Mouse (Mus musculus) stomach, embryonic 14.5 days (tissue): ENCODE results near the gene Rufy3. TPM values are rescaled to one million over a fixed set of nuclear protein-coding genes. Genes with fewer than 3 reads are reported as not detected.
A peak's percentile ranks its signal among the peaks of the same experiment; 100 is the strongest.

Experiments
- ATAC-seq: fragments of 200-750 bp; cut with Nextera tagmentation; 2 replicates; pipeline ENCODE4 v1.8.0; 2017; ENCODE audit warnings: low read depth, moderate TSS enrichment; ENCODE audit not compliant: insufficient number of reproducible peaks, insufficient read depth, low FRiP score
- H3K27ac ChIP-seq: fragments of 300-500 bp; sonication (generic); 2 replicates; pipeline ENCODE4 v1.5.1; 2014; ENCODE audit warnings: mild to moderate bottlenecking, low read length, moderate library complexity, mixed read lengths
- H3K27me3 ChIP-seq: fragments of 300-500 bp; sonication (generic); 2 replicates; pipeline ENCODE4 v1.6.1; 2014; ENCODE audit warnings: low read length, control low read depth, mixed read lengths; ENCODE audit not compliant: control insufficient read depth, insufficient read depth
- H3K36me3 ChIP-seq: fragments of 300-500 bp; sonication (generic); 2 replicates; pipeline ENCODE4 v1.6.1; 2014; ENCODE audit warnings: mild to moderate bottlenecking, control low read depth, low read length, moderate library complexity, mixed read lengths; ENCODE audit not compliant: control insufficient read depth, insufficient read depth
- H3K4me1 ChIP-seq: fragments of 300-500 bp; sonication (generic); 2 replicates; pipeline ENCODE4 v1.6.1; 2014; ENCODE audit warnings: low read length, control low read depth, mixed read lengths; ENCODE audit not compliant: control insufficient read depth, insufficient read depth
- H3K4me2 ChIP-seq: fragments of 300-500 bp; sonication (generic); replicated peaks from 2 replicates; pipeline ENCODE4 v1.6.1; 2014; ENCODE audit warnings: low read depth, low read length, control low read depth
- H3K4me3 ChIP-seq: fragments of 300-500 bp; sonication (generic); 2 replicates; pipeline ENCODE4 v1.5.1; 2014; ENCODE audit warnings: low read depth, low read length, control low read depth
- H3K9ac ChIP-seq: fragments of 300-500 bp; sonication (generic); replicated peaks from 2 replicates; pipeline ENCODE4 v1.6.1; 2014; ENCODE audit warnings: low read depth, mild to moderate bottlenecking, control low read depth, low read length, moderate library complexity, mixed read lengths
- H3K9me3 ChIP-seq: fragments of 300-500 bp; sonication (generic); 2 replicates; pipeline ENCODE4 v1.6.1; 2016; ENCODE audit warnings: low read depth, low read length, control low read depth; ENCODE audit not compliant: control insufficient read depth
- WGBS: fragments of 180-500 bp; shearing (Covaris S2); extraction: QIAGEN DNeasy Blood & Tissue Kit; methylation state at CpG from one replicate; pipeline ENCODE4 v1.1.7; 2014; 5-methylcytosine and 5-hydroxymethylcytosine counted together
- polyA plus RNA-seq: library from polyadenylated mRNA; unstranded; fragments of >200 nt; fragmentation: Nextera tagmentation; extraction: Ambion mirVana; gene quantifications from 2 replicates; pipeline ENCODE4 v1.2.1, GENCODE M21; 2014

The Rufy3 gene
- polyA plus RNA-seq, 1 experiment from 2014 or later: 25.1 TPM

- Histone ChIP-seq H3K27me3 (no peaks in the 10 kb centered on the region), H3K27ac (no peak overlapping the region), H3K9ac (no peak overlapping the region), H3K4me3 (no peak overlapping the region), H3K9me3 (no peaks in the 10 kb centered on the region), H3K36me3 (no peaks in the 10 kb centered on the region), H3K4me2 (no peak overlapping the region), H3K4me1 (no peaks in the 10 kb centered on the region)
- ATAC-seq: no peak
- WGBS: 63% methylated on average over 2 of the region's 2 CpGs
These were observed 37.2 kb downstream of the Rufy3 start for GRCm38 (mm10) chr5:88602030-88602429.

- no peak for ATAC-seq
- Histone ChIP-seq H3K9ac (no peak overlapping the region), H3K27ac (no peak overlapping the region), H3K9me3 (no peaks in the 10 kb centered on the region), H3K36me3 (no peaks in the 10 kb centered on the region), H3K4me2 (no peak overlapping the region), H3K4me1 (no peaks in the 10 kb centered on the region), H3K27me3 (no peaks in the 10 kb centered on the region), H3K4me3 (no peak overlapping the region)
- WGBS: 88% methylated on average over 3 of the region's 3 CpGs
These were observed 37.9 kb downstream of the Rufy3 start for GRCm38 (mm10) chr5:88602713-88603112.

- no peaks in the 10 kb centered on the region for H3K27me3 ChIP-seq
- H3K36me3 ChIP-seq: no peaks in the 10 kb centered on the region
- H3K27ac ChIP-seq: no peak overlapping the region
- no peak overlapping the region for H3K9ac ChIP-seq
- H3K4me1 ChIP-seq: no peaks in the 10 kb centered on the region
- ATAC-seq: no peak
- H3K4me2 ChIP-seq: no peak overlapping the region
- 91% methylated on average over 3 of the region's 3 CpGs for WGBS
- H3K4me3 ChIP-seq: no peak overlapping the region
- no peaks in the 10 kb centered on the region for H3K9me3 ChIP-seq
These were observed 39.2 kb downstream of the Rufy3 start for GRCm38 (mm10) chr5:88604046-88604445.

- no peaks in the 10 kb centered on the region for H3K36me3 ChIP-seq
- H3K9ac ChIP-seq: no peak overlapping the region
- ATAC-seq: no peak
- no peaks in the 10 kb centered on the region for H3K9me3 ChIP-seq
- 90% methylated on average over 7 of the region's 7 CpGs for WGBS
- H3K4me3 ChIP-seq: no peak overlapping the region
- no peak overlapping the region for H3K4me2 ChIP-seq
- H3K27ac ChIP-seq: no peak overlapping the region
- H3K27me3 ChIP-seq: no peaks in the 10 kb centered on the region
- H3K4me1 ChIP-seq: no peaks in the 10 kb centered on the region
These were observed 40.0 kb downstream of the Rufy3 start for GRCm38 (mm10) chr5:88604641-88605358.

GRCm38 (mm10) chr5:88614129-88614528 lies 49.3 kb downstream of the Rufy3 start:
- no peak for ATAC-seq

GRCm38 (mm10) chr5:88616988-88617387 lies 52.1 kb downstream of the Rufy3 start:
- Histone ChIP-seq H3K36me3 (peaks cover 6% of the 10 kb centered on the region; the same call in 1 of the 2 replicates), H3K27ac (no peak overlapping the region), H3K4me2 (no peak overlapping the region), H3K9me3 (no peaks in the 10 kb centered on the region), H3K4me1 (no peaks in the 10 kb centered on the region), H3K4me3 (no peak overlapping the region), H3K9ac (no peak overlapping the region), H3K27me3 (no peaks in the 10 kb centered on the region)
- 82% methylated on average over 4 of the region's 4 CpGs for WGBS
- ATAC-seq: no peak

More at GRCm38 (mm10) chr5:88614129-88614528, 49.3 kb downstream of the Rufy3 start:
- WGBS: 96% methylated on average over 1 of the region's 1 CpGs
- no peaks in the 10 kb centered on the region for H3K9me3 ChIP-seq
- no peaks in the 10 kb centered on the region for H3K27me3 ChIP-seq
- no peaks in the 10 kb centered on the region for H3K4me1 ChIP-seq
- no peak overlapping the region for H3K4me2 ChIP-seq
- peaks cover 3% of the 10 kb centered on the region; the same call in 1 of the 2 replicates for H3K36me3 ChIP-seq
- no peak overlapping the region for H3K9ac ChIP-seq
- H3K27ac ChIP-seq: no peak overlapping the region
- H3K4me3 ChIP-seq: no peak overlapping the region

- H3K9me3 ChIP-seq: no peaks in the 10 kb centered on the region
- no peak overlapping the region for H3K4me2 ChIP-seq
- H3K27ac ChIP-seq: no peak overlapping the region
- peaks cover 3% of the 10 kb centered on the region; the same call in 1 of the 2 replicates for H3K36me3 ChIP-seq
- peak; percentile 61; the same call in 1 of the 2 replicates for ATAC-seq
- H3K4me3 ChIP-seq: no peak overlapping the region
- H3K4me1 ChIP-seq: no peaks in the 10 kb centered on the region
- no peaks in the 10 kb centered on the region for H3K27me3 ChIP-seq
- no peak overlapping the region for H3K9ac ChIP-seq
- WGBS: 88% methylated on average over 4 of the region's 4 CpGs
These were observed 62.7 kb downstream of the Rufy3 start for GRCm38 (mm10) chr5:88627545-88627944.

GRCm38 (mm10) chr5:88629125-88629524 lies 64.3 kb downstream of the Rufy3 start:
- H3K36me3 ChIP-seq: peaks cover 3% of the 10 kb centered on the region; the same call in 1 of the 2 replicates
- H3K4me3 ChIP-seq: no peak overlapping the region
- 74% methylated on average over 11 of the region's 11 CpGs for WGBS
- H3K27me3 ChIP-seq: no peaks in the 10 kb centered on the region
- H3K4me1 ChIP-seq: no peaks in the 10 kb centered on the region
- no peaks in the 10 kb centered on the region for H3K9me3 ChIP-seq
- H3K27ac ChIP-seq: no peak overlapping the region
- no peak overlapping the region for H3K4me2 ChIP-seq
- no peak overlapping the region for H3K9ac ChIP-seq
- no peak for ATAC-seq

- WGBS: 82% methylated on average over 8 of the region's 8 CpGs
- no peak for ATAC-seq
- H3K27me3 ChIP-seq: no peaks in the 10 kb centered on the region
- H3K9ac ChIP-seq: no peak overlapping the region
- no peaks in the 10 kb centered on the region for H3K9me3 ChIP-seq
- H3K27ac ChIP-seq: no peak overlapping the region
- H3K4me1 ChIP-seq: no peaks in the 10 kb centered on the region
- peaks cover 3% of the 10 kb centered on the region; the same call in 1 of the 2 replicates for H3K36me3 ChIP-seq
- H3K4me2 ChIP-seq: no peak overlapping the region
- H3K4me3 ChIP-seq: no peak overlapping the region
These were observed 65.1 kb downstream of the Rufy3 start for GRCm38 (mm10) chr5:88629987-88630386.
